Mouse (Mus musculus) ES-Bruce4 (cell line): ENCODE measurements around the gene Naa40.

ENCODE experiments used
- CTCF ChIP-seq: IDR thresholded peaks from one replicate; pipeline ENCODE4 v1.8.1; 2011; ENCODE audit warnings: low read depth, low read length
- EP300 ChIP-seq: IDR thresholded peaks from 2 replicates; pipeline ENCODE4 v1.6.1; 2011; ENCODE audit warnings: low read depth, low read length; ENCODE audit not compliant: insufficient read depth
- POLR2A ChIP-seq: IDR thresholded peaks from one replicate; pipeline ENCODE4 v1.8.1; 2011; ENCODE audit warnings: low read length; ENCODE audit not compliant: insufficient read depth

DNA sequence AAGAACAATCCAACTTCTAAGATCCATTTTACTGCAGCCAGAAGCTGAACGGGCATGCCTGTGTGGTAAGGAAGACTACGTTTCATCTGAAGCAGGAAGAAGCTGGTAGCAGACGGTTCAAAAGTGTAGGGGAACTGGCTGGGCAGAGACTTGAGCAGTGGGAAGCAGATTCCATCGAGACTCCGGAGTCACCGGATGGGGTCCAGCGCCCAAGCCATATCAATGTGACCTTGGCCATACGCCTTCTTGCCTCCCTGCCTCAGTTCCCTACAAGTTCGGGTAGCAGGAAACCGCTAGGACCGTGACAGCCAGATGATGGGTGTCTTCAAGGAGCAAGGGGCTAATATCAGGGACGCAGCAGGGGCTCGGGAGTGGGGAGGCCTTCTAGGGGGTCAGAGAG lies 692 bp downstream of the Naa40 start:
- TF ChIP-seq POLR2A (no peak), CTCF (no peak), EP300 (no peak)
